Mouse (Mus musculus) spleen, adult 2 months (tissue): Measurements from ENCODE around the gene Rel.

Experiments used
- CTCF ChIP-seq: fragments of 200-500 bp; IDR thresholded peaks from 2 replicates; pipeline ENCODE4 v1.5.1; 2011; ENCODE audit warnings: mild to moderate bottlenecking, inconsistent platforms; ENCODE audit not compliant: insufficient read depth, insufficient read length, insufficient replicate concordance; ENCODE audit errors: extremely low read depth
- POLR2A ChIP-seq: fragments of 200-500 bp; IDR thresholded peaks from 2 replicates; pipeline ENCODE4 v1.6.1; 2011; ENCODE audit warnings: low read depth, low read length, inconsistent platforms

DNA sequence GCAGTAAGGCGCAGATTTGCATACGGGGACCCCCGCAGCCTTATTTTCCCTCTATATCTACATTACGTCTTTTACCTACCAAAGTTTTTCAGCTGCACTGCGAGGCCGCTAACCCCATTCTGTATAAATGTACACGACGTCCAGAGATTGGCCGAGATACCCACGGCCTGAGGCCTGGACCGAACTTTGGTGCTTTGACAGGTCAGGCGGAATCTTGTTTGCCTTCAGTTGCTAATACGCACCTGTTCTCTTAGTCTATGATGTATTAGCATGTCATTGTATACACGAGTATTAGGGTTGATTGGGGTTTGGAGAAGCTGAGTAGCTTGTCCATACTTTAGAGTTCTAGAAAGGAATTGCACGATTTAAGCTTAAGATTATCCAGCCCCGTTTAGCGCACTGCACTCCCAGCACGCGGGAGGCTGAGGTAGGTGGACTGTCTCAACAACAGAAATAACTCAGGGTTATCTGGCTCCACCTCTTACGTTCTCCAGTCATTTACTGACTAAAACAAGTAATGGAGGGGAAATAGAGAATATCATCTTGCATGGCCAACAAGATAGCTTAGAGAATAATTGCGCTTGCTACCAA, 832 bp upstream of the Rel start:
- TF ChIP-seq POLR2A (no peak), CTCF (no peak)
